Mouse (Mus musculus) lung, postnatal 0 days (tissue): ENCODE measurements around the gene Tcap.

Experiments
- CTCF ChIP-seq: IDR thresholded peaks from 2 replicates; pipeline ENCODE4 v1.5.1; 2016; ENCODE audit warnings: antibody characterized with exemption, mild to moderate bottlenecking
- EP300 ChIP-seq: IDR thresholded peaks from 2 replicates; pipeline ENCODE4 v1.6.1; 2016; ENCODE audit warnings: antibody characterized with exemption, mild to moderate bottlenecking, control low read depth

DNA sequence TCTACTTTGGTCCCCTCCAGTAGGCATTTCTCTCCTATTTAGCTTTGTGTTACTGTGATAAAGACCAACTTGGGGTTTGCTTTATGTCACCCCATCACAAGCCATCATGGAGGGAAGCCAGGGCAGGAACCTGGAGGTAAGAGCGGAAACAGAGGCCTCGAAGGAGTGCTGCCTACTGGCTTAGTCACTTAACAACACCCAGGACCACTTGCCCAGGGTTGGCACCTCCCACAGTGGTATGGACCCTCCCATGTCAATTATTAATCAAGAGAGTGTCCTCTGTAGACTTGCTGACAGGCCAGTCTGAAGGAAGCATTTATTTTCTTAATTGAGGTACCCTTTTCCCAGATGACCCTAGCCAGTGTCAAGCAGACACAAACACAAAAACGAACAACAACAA lies 17.2 kb downstream of the Tcap start:
- no peak for TF ChIP-seq CTCF
- TF ChIP-seq EP300 = no peak
